Mouse (Mus musculus) G1E-ER4 (cell line): ENCODE data around the gene P2rx7. TPM values are rescaled to one million over a fixed set of nuclear protein-coding genes. Genes with fewer than 3 reads are reported as not detected.

ENCODE experiments used
- GATA1 ChIP-seq: IDR thresholded peaks from one replicate; pipeline ENCODE4 v1.8.0; 2012; ENCODE audit warnings: low read length, inconsistent platforms
- polyA plus RNA-seq: library from polyadenylated mRNA; stranded (reverse); fragments of >175 nt; gene quantifications from 2 replicates; pipeline ENCODE4 v1.2.3, GENCODE M21; 2012

The P2rx7 gene
- polyA plus RNA-seq, 1 experiment, result 0.58 TPM

DNA sequence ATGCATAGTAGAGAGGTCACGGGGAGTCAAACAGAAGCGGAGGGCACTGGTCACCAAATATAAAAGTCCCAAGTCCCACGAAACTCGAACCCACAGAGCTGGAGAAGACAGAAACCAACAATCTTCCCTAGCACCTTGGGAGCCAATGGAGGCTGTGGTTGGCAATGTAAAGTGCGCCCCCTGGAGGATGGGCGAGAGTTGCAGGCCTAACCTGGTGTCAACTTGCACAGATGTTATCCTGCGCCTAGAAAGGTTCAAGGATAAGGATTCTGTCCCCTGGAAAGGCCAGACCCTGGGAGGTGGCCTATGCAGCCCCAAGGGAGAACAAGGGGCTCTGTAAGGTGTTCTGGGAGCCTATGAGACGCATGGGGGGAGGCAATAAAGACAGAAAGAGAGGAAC lies 87.6 kb downstream of the P2rx7 start:
- no peak for TF ChIP-seq GATA1

DNA sequence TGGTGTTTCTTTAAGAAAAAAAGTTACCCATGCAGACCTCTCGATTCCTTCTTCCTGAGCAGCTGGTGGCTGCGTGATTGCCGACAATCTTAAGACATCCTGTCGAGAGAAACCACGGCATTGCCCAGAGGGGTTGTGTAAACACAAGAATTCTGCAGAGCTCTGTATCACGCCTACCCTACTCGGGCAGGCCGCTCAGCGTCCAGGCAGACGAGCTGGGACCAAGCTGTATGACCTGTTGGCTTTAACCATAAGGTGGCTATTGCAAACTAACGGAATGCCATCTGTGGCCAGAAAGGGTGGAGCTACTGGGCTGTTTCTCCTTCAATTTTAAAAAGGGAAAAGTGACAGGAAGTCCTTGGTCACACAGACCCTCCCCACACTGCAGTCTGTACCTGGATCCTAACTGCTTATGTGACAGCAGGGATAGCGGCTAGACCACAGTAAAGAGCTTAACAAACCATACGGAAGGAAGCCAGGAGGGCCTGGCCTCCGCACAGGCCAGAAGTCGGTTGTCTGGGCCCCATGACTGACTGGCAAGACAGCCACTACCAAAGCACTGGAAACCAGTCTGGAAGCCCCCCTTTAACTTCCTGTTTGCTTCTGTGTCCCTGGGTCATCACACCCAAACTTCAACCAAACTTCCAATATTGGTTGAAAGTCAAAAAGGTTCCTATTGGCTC lies 88.4 kb downstream of the P2rx7 start:
- TF ChIP-seq GATA1, result no peak

DNA sequence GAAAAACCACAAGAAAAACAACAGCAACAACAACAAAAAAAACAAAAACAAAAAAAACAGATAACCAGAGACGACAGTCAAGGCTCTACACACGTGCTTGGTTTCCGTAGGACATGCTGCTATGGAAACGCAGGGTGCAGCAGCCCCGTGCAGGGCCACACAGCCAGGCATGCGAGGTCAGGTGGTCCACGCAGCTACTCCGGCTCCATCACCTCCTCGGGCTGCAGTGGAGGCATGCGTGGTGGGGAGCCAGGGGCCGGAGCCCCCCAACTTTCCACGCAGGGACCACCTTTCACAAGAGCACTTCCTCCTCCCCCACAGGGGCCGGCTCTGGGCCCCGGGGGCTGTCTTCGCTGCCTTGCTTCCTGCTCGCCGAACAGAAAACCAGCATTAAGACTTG lies 90.2 kb downstream of the P2rx7 start:
- no peak for TF ChIP-seq GATA1

DNA sequence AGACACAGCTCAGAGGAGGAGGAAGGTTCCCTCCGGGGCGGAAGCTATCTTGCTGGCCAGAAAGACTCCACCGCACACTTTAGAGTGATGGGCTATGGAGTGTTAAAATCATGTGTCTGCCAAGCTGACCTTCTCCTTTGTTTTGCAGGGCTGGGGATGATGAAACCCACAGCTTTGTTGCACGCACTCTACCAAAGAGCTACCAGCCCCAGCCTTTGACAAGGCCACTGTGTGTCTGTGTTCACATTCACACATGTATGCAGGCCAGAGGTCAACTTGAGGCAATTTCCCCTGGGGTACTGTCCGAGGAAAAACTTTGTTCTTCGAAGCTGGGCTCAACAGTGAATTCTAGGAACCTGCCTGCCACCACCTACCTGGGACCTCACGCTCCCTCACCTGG lies 92.1 kb downstream of the P2rx7 start:
- TF ChIP-seq GATA1, result no peak

DNA sequence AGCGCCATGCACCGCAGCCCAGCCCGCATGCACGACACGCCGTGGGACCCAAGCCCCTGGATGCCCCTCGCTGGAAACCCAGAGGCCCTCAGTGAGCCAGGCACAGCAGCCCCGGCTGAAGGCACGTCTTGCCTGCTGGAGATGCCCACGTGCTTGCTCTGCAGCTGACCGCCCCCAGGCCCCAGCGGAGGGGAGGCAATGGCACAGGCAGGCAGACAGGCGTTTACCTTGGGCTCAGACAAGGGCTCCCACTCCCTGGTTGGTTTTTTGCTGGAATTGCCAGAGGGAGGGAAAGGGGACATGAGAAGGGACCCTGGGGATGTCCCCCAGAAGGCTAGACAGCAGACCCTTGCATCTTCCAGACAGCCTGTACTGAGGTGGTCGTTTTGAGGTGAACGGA lies 93.0 kb downstream of the P2rx7 start:
- no peak for TF ChIP-seq GATA1

Other genes with a start within 250 kb of the P2rx7 start
- gene Anapc7, start 222.2 kb upstream of the P2rx7 start, polyA plus RNA-seq, result 20.5 and 22.2 TPM in 2 replicates
- 43.2 and 53.5 TPM in 2 replicates for gene Atp2a2, start 141.7 kb upstream of the P2rx7 start, polyA plus RNA-seq
- gene Ift81, start 29.4 kb upstream of the P2rx7 start, polyA plus RNA-seq, result 1.1 and 1.7 TPM in 2 replicates
- 5.8 and 10.7 TPM in 2 replicates for gene P2rx4, start 63.6 kb downstream of the P2rx7 start, polyA plus RNA-seq
- 27.0 and 31.9 TPM in 2 replicates for gene Camkk2, start 135.5 kb downstream of the P2rx7 start, polyA plus RNA-seq
- gene Anapc5, start 177.4 kb downstream of the P2rx7 start, polyA plus RNA-seq, result 188 and 268 TPM in 2 replicates
- 13.8 and 17.7 TPM in 2 replicates for gene Rnf34, start 206.1 kb downstream of the P2rx7 start, polyA plus RNA-seq